ENCODE assay signal across 9 mouse cellular contexts in genomic region chr9:106338462-106339172, GRCm38 (mm10). TPM values are rescaled to one million over a fixed set of nuclear protein-coding genes. Genes with fewer than 3 reads are reported as not detected.
DNase-seq lines count a peak whose midpoint lies in the region; ATAC-seq and TF ChIP-seq lines count a peak whose summit lies in the region.
"Had no signal": no experiment of that assay in that cellular context is flagged by ENCODE, and none has a peak within 500 bp of the region (broad histone marks: within the 10 kb centered on the region; RNA-seq: fewer than 3 reads in every experiment).

No protein-coding gene starts in this region.

- H3K27me3 ChIP-seq in ES-Bruce4 (ENCODE audit: control insufficient read depth, insufficient read depth, low read length, poor library complexity, severe bottlenecking): no peaks in the 10 kb centered on the region
- no peaks in the 10 kb centered on the region for H3K27me3 ChIP-seq in forebrain, embryonic 11.5 days (ENCODE audit: control insufficient read depth, insufficient read depth, low read length)
- no peaks in the 10 kb centered on the region for H3K27me3 ChIP-seq in midbrain, embryonic 11.5 days (ENCODE audit: control insufficient read depth, insufficient read depth, low read length)
- no peaks in the 10 kb centered on the region for H3K27me3 ChIP-seq in cerebellum, adult 2 months (ENCODE audit: control insufficient read depth, insufficient read depth, low read length)

- TF ChIP-seq EP300 in ES-Bruce4 (IDR thresholded peaks at IDR 0.05; ENCODE audit: insufficient read depth, low read depth, low read length): peak; percentile 77; the same call in 1 of the 2 replicates

- no peak for DNase-seq in gastrocnemius, adult 2 months
- DNase-seq in gastrocnemius, postnatal 25 days: no peak
- DNase-seq in forebrain, embryonic 11.5 days (ENCODE audit: low spot score): peak; percentile 72
- DNase-seq in midbrain, embryonic 11.5 days (ENCODE audit: low spot score, missing footprints): peak; percentile 94
- DNase-seq in ovary, postnatal 36 days (ENCODE audit: low spot score): no peak
- DNase-seq in cerebellum, adult 2 months: no peak
- no peak for DNase-seq in liver
- DNase-seq: kidney, postnatal 25 days had no signal

- intact Hi-C loops in gastrocnemius, adult 2 months (cut with DNase I): no loop called here

- peaks cover 15% of the 10 kb centered on the region for H3K4me1 ChIP-seq in ES-Bruce4 (ENCODE audit: control insufficient read depth, insufficient read depth, low read length)
- peaks cover 14% of the 10 kb centered on the region for H3K4me1 ChIP-seq in forebrain, embryonic 11.5 days (replicated peaks; ENCODE audit: control insufficient read depth, insufficient read depth, low read length)
- peaks cover 34% of the 10 kb centered on the region for H3K4me1 ChIP-seq in midbrain, embryonic 11.5 days (ENCODE audit: control insufficient read depth, insufficient read depth, low read length)
- no peaks in the 10 kb centered on the region for H3K4me1 ChIP-seq in cerebellum, adult 2 months (ENCODE audit: control insufficient read depth, insufficient read depth, low read length)

- H3K9ac ChIP-seq in ES-Bruce4 (ENCODE audit: low read depth, poor library complexity, severe bottlenecking): no peak overlapping the region
- H3K9ac ChIP-seq in forebrain, embryonic 11.5 days (ENCODE audit: low read length): peak overlapping the region; percentile 28; the same call in 1 of the 2 replicates
- H3K9ac ChIP-seq in midbrain, embryonic 11.5 days (ENCODE audit: low read length): peak overlapping the region; percentile 24

- peak; percentile 83 for ATAC-seq in forebrain, embryonic 11.5 days (replicated peaks; ENCODE audit: low FRiP score)
- peak; percentile 77 for ATAC-seq in midbrain, embryonic 11.5 days (ENCODE audit: low FRiP score)

- no peak overlapping the region for H3K4me3 ChIP-seq in gastrocnemius, adult 2 months
- H3K4me3 ChIP-seq in ES-Bruce4 (ENCODE audit: low read depth, low read length): no peak overlapping the region
- H3K4me3 ChIP-seq in forebrain, embryonic 11.5 days (ENCODE audit: low read depth, low read length): no peak overlapping the region
- no peak overlapping the region for H3K4me3 ChIP-seq in midbrain, embryonic 11.5 days (ENCODE audit: low read depth, low read length)
- no peak overlapping the region for H3K4me3 ChIP-seq in cerebellum, adult 2 months (replicated peaks; ENCODE audit: insufficient read depth, low read depth, low read length)

- 9% methylated on average over 10 of the region's 10 CpGs for WGBS in forebrain, embryonic 11.5 days
- WGBS in midbrain, embryonic 11.5 days: 9% methylated on average over 10 of the region's 10 CpGs
- 35% methylated on average over 10 of the region's 10 CpGs for WGBS in cerebellum, adult 2 months

- 0 out of 2 replicates have a peak overlapping the region, but pooled peaks have one; percentile 18 for H3K4me2 ChIP-seq in forebrain, embryonic 11.5 days (ENCODE audit: low read depth, low read length, severe bottlenecking)
- no peak overlapping the region for H3K4me2 ChIP-seq in midbrain, embryonic 11.5 days

- no peaks in the 10 kb centered on the region for H3K36me3 ChIP-seq in ES-Bruce4 (ENCODE audit: control insufficient read depth, insufficient read depth, low read length, poor library complexity, severe bottlenecking)
- no peaks in the 10 kb centered on the region for H3K36me3 ChIP-seq in forebrain, embryonic 11.5 days (ENCODE audit: control insufficient read depth, insufficient read depth, low read length)
- H3K36me3 ChIP-seq in midbrain, embryonic 11.5 days (ENCODE audit: control insufficient read depth, insufficient read depth, low read length): no peaks in the 10 kb centered on the region

- peak overlapping the region; percentile 73 for H3K27ac ChIP-seq in gastrocnemius, adult 2 months
- peak overlapping the region; percentile 22; the same call in 1 of the 2 replicates for H3K27ac ChIP-seq in ES-Bruce4 (ENCODE audit: insufficient read depth, low read length)
- peak overlapping the region; percentile 63 for H3K27ac ChIP-seq in forebrain, embryonic 11.5 days (ENCODE audit: low read depth, low read length)
- H3K27ac ChIP-seq in midbrain, embryonic 11.5 days (ENCODE audit: low read depth, low read length): peak overlapping the region; percentile 64
- no peak overlapping the region for H3K27ac ChIP-seq in cerebellum, adult 2 months (ENCODE audit: insufficient read depth, low read length)

- no peak for TF ChIP-seq CTCF in gastrocnemius, adult 2 months (IDR thresholded peaks at IDR 0.05)
- TF ChIP-seq CTCF in ES-Bruce4 (IDR thresholded peaks at IDR 0.05; ENCODE audit: low read depth, low read length): no peak
- TF ChIP-seq CTCF in cerebellum, adult 2 months (IDR thresholded peaks at IDR 0.05; ENCODE audit: borderline replicate concordance, insufficient read depth, low read depth, low read length): no peak

- no peaks in the 10 kb centered on the region for H3K9me3 ChIP-seq in ES-Bruce4 (replicated peaks; ENCODE audit: control insufficient read depth, insufficient read depth, low read length, poor library complexity, severe bottlenecking)
- H3K9me3 ChIP-seq in forebrain, embryonic 11.5 days (ENCODE audit: control insufficient read depth, low read length): no peaks in the 10 kb centered on the region
- no peaks in the 10 kb centered on the region for H3K9me3 ChIP-seq in midbrain, embryonic 11.5 days (ENCODE audit: control insufficient read depth, low read length)

- no peak for TF ChIP-seq POLR2A in ES-Bruce4 (IDR thresholded peaks at IDR 0.05; ENCODE audit: insufficient read depth, low read length)
- TF ChIP-seq POLR2A in cerebellum, adult 2 months (IDR thresholded peaks at IDR 0.05; ENCODE audit: borderline replicate concordance, insufficient read depth, low read length): no peak

RNA-seq across cellular contexts. Expression of gene Dusp7, which starts 29.8 kb away (rescaled TPM):
- total RNA-seq in gastrocnemius, adult 2 months (2021): 10 to 100 TPM; 26.6 to 34.6 TPM
- total RNA-seq in gastrocnemius, postnatal 25 days (2021): 10 to 100 TPM; 13.8 to 31.7 TPM
- 22.4 and 22.6 TPM in 2 replicates for polyA plus RNA-seq in ES-Bruce4 (2011; ENCODE audit: insufficient read depth, insufficient read length, low read depth, missing spikeins)
- polyA plus RNA-seq in forebrain, embryonic 11.5 days (2014; fragmentation: Nextera tagmentation; extraction: Ambion mirVana): 26.8 and 27.6 TPM in 2 replicates
- polyA plus RNA-seq in midbrain, embryonic 11.5 days (2014; fragmentation: Nextera tagmentation; extraction: Ambion mirVana): 16.1 and 17.0 TPM in 2 replicates
- polyA plus RNA-seq in cerebellum, adult 2 months (2012; rRNA removed): 46.4 and 49.6 TPM in 2 replicates

RNA-seq across cellular contexts. Expression of gene Poc1a, which starts 57.8 kb away (rescaled TPM):
- 1 to 10 TPM; 1.4 to 2.1 TPM for total RNA-seq in gastrocnemius, adult 2 months (2021)
- 1 to 10 TPM in 1 of 2 experiments, under 1 TPM in 1; 0.90 to 2.1 TPM for total RNA-seq in gastrocnemius, postnatal 25 days (2021)
- 24.1 and 24.3 TPM in 2 replicates for polyA plus RNA-seq in ES-Bruce4 (2011; ENCODE audit: insufficient read depth, insufficient read length, low read depth, missing spikeins)
- polyA plus RNA-seq in forebrain, embryonic 11.5 days (2014; fragmentation: Nextera tagmentation; extraction: Ambion mirVana): 32.5 and 34.9 TPM in 2 replicates
- polyA plus RNA-seq in midbrain, embryonic 11.5 days (2014; fragmentation: Nextera tagmentation; extraction: Ambion mirVana): 29.4 and 30.9 TPM in 2 replicates
- 3.9 and 4.4 TPM in 2 replicates for polyA plus RNA-seq in cerebellum, adult 2 months (2012; rRNA removed)

Comparison
In these comparisons a context has a peak if more than half of its experiments do, and no peak if none do; other contexts are left out.
1. DNase-seq: peak in forebrain, embryonic 11.5 days (single experiment) and midbrain, embryonic 11.5 days (single experiment); none in gastrocnemius, adult 2 months (single experiment), gastrocnemius, postnatal 25 days (single experiment), ovary, postnatal 36 days (single experiment), cerebellum, adult 2 months (0 of 2) and liver (single experiment).